Mouse (Mus musculus) retina, embryonic 14.5 days (tissue): ENCODE data around the gene Oosp2.

Experiments used
- DNase-seq: peaks from one replicate; pipeline ENCODE4 v3.0.0-alpha.2; 2015; ENCODE audit warnings: low spot score

Gene Oosp2

DNA sequence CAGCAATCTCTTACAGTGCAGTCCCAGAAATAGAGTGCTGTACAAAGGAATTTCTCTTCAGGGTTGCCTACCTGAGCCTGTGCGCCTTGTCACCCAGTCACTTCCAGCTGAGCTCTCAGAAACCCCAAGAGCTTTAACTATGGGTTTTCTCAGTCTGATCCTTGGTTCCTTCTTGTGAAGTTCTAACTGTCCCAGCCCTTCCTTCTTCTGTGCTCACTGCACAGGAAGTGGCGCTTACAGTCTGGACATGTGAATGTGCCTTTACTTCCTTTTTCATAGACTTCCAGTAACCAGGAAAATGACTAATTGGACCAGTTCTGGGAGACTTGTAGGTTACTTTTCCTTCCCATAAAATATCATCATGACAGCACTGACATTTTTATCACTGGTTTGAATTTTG is 55.8 kb downstream of the Oosp2 start, which contains the start of gene Ms4a6d:
TSS of gene Ms4a6d (minus strand) at position 247 of the 400 bp plus-strand sequence.
- no peak for DNase-seq

DNA sequence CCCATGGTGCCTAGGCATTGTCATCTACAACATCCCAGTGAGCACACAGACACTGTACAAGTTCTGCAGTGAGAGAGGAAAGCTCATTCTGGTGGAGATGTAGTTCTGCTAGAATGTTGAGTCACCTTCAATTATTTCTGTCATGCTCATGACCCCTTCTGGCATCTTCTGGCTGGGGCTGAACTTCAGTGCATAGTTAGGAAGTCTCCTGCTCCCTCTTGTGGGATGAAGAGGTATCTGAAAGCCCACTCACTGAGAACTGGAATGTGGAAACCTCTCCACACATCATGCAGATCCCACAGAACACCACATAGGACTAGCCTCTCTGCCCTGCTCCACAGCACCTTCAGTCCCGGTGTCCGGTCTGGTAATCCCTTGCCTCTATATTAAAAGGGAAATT is 58.3 kb downstream of the Oosp2 start:
- DNase-seq, result peak; percentile 40

DNA sequence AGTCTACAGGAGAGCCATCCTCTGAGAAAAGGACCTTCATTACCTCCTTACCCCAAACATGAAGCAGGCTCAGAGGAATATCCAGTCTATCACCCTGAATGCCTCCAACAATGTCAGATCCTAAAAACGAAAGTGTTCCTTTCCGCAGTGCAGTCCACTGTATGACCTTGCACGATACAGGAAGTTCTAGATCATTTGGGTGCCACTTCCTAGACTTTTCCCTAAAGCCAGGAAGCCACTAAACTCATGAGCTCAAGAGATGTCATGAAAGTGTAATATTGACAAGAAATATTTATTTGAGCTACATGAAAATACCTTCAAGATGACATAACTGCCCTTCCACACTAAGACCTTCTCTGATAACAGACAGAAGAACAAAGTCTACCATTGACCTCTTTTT is 59.0 kb downstream of the Oosp2 start:
- no peak for DNase-seq
